Mouse (Mus musculus) urinary bladder, postnatal 4 days (tissue): Measurements from ENCODE around the gene Atp1b3.
A peak's percentile ranks its signal among the peaks of the same experiment; 100 is the strongest.
"Not testable (repeated sequence)": the region's sequence is repeated elsewhere in the genome, so short reads cannot be mapped to it uniquely, and the experiment has no call there.

Source experiments
- DNase-seq, 2 experiments: peaks; one replicate each; pipeline ENCODE4 v3.0.0; 2021 to 2022; ENCODE audit warnings: low spot score in 2 of 2

The Atp1b3 gene

DNA sequence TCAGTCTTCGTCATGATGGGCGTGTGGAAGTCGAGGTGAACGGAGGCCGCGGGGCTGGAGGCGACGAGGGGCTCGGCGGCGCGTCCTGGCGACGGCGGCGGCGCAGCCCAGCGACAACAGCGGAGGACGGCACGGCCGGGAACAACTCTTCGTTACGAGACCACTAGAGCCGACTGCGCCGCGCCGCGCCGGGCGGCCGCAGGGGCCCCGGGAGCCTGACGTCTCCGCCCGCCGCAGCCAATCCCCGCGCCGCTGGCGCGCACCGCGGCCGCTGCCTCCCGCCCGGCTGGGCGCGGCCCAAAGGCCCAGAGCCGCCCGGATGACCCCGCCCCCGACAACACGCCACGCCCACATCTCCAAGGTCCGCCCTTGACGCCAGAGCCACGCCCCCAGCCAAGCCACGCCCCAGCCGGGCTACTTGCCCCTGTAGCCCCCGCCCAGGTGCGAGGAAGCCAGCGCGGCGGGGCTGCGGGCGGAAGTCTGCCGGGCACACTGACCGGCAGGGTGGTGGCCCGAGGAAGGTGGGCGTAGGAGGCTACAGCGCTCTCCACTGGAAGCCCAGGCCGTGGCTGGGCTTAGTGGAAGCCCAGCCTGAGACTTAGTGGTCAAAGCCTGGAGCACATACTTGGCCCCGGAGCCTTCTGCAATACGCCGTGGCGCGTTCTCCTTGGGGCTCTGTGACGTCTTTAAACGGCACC lies at the start of gene Atp1b3:
Atp1b3 (minus strand) TSS at position 302 of the 698 bp plus-strand sequence.
- DNase-seq: peak; percentile 99 to 100

DNA sequence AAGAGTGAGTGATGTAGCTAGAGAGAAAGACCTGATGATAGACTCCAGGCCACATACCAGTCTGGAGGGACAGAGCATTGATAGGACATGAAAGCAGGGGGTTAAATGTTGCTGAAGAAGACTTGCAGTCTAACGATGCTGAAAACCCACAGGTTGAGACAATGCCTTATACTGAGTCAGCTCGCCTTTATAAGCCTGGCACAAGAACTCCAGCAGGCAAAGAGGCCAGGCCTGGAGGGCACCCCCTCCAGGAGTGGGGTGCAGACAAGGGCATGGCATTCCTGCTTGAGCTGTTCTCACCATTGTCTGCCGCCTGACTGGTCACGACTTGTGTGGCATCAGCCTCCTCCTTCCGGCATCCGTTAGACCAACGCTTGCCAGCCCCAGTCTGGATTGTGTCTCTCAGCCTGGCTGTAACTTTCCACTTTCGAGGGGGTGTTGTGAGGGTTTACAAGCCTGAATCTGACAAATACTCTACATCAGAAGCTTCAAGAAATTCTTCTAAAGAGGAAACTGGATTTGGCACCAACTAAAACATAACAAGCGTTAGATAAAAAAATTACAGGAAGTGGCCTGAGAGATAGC lies 48.7 kb upstream of the Atp1b3 start:
- no peak for DNase-seq

DNA sequence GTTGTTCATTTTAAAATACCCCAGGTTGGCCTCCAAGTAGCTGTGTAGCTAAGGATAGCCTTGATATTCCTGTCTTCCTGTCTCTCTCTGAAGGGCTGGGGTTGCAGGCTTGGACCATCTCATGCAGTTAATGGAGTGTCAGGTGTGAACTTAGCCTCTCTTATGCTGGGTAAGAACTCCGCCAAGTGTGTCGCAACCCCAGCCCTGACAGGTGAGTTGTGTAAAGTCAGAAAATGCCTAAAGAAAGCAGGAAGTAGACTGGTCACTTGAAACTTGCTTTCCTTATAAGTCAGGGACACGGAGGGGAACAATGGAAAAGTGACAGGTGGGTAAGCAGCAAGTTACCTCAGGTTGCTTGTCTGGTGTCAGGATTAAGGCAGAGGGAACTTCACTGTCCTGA lies 40.1 kb upstream of the Atp1b3 start:
- no peak for DNase-seq

DNA sequence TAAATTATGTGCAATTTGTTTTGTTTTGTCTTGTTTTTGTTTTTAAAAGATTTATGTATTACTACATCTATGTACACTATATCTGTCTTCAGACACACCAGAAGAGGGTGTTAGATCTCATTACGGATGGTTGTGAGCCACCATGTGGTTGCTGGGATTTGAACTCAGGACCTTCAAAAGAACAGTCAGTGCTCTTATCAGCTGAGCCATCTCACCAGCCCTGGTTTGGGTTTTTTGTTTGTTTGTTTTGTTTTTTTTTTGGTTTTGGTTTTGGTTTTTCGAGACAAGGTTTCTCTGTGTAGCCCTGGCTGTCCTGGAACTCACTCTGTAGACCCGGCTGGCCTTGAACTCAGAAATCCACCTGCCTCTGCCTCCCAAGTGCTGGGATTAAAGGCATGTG lies 35.7 kb upstream of the Atp1b3 start:
- DNase-seq: not testable (repeated sequence)

DNA sequence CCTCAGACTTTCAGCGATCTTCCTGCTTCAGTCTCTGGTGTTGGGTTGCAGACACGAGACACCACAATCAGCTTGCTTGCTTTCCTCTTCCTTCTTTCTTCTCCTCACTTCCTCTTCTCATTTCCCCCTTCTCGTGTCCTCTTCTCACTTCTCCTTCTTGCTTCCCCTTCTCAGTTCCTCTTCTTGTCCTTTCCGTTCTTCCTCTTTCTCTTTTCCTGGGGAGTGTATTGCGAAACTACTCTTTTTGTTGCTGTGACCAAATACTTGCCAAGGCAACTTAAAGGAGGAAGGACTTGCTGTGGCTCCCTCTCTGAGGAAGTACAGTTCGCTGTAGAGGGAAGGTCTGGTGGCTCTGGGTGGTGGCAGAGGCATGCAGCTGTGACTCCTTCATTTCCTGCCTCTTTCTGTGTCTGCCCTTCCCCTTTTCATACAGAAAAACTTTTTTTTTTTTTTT lies 35.2 kb upstream of the Atp1b3 start:
- DNase-seq: no peak

DNA sequence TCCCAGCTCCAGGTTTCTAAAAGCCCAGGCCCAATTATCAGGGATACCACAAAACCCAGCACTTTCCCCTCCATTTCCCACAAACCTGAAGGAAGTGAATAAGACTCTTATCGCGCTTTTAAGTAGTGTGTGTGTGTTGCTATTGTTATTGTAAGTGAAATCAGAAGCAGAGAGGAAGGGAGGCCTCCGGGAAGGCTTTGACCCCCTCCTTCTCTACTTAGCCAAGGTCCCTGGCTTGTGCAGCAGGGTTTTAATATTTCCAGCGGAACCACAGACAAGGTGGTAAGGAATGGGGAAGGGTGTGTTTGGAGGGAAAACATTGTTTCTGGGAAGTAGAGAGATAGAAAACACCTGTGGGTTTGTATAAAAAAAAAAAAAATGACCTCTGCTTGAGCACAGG lies 34.4 kb upstream of the Atp1b3 start:
- DNase-seq: no peak

DNA sequence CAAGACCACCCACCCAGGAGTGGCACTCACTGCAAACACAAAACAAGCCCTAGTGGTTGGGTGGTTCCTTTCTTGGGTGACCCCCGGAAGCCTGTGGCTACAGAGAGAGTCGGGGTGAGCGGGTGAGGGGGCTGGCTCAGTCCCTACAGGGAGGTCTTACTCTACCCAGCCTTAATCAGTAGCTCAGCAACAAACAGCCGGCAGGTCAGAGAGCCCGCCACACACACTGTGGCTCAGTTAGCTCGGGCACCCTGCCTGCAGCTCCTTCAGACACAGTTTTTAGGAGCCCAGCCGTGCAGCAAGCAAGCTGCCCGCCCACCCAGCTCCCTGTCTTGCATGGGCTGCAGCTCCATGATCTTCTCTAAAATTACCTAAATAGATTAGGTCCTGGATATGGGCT lies 33.9 kb upstream of the Atp1b3 start:
- DNase-seq: peak in 1 of 2 experiments; percentile 32

DNA sequence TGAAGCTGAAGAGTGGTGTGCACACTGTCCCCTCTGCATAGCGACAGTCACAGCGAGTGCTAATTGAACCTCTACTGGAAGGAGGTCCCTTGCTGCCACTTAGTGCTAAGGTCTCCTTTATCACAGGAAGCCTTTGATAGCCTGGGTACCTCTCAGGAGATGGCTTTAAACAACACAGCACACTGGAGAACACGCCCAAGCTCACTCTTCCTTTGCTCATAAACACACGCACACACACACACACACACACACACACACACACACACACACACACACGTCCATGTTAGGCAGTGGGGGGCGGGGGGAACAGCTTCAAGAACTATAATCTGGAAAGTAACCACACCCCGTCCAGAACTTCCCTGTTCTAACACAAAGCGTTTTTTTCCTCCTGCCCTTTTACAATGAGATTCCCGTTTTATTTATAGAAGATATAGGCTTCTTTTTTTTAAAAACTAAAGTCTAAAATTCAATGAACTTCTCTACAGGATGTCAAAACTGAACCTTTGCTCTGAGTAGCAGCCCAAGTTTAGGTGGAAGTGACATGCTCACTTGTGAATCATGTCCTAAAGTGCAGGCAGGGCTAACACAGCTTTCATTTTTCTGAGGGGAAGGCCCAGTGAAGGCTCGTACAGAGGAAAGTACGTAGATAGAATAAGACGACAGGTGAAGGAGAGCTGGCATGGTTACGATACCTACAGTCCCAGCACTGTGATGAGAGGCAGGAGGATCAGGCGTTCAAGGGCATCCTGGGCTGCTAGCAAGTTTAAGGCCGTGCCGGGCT lies 30.9 kb upstream of the Atp1b3 start:
- no peak for DNase-seq

DNA sequence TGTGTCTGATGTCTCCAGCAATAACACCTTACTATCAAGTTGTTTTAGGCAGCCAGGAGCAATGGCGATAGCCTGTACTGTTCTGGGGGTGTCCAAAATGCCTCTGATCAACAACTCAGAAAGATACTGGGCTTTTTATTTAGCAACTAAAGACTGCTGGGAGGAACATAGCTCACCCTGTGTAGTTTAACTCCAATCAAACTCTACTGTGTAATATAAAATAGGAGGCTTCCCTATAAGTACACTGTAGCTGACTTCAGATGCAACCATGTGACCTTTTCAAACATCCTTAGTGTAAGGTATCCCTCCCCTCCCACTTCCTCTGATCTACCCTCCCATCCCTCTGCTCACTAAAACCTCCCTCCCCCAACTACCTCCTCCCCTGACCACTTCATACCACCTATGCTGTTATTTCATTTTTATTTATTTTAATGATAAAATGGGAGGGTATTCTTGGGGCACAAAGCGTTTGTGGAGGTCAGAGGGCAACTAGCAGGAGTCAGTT lies 29.5 kb upstream of the Atp1b3 start:
- DNase-seq: no peak

DNA sequence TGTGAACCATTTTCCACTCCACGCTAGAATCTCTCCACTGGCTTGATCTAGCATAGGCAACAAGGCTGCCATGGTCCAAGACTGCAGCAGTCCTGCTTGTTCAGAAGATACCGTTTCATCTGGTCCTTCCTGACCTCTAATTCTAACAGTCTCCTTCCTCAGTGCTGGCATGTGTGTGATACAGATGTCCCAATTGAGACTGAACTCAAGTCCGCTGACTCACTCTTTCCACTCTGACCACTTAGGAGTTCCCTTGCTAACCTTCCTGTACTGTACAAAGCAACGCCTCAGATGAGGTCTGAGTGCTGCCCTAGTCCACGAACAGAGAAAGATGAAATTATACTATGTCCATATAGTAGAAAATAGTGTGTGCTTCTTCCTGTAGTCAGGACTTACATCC lies 28.9 kb upstream of the Atp1b3 start:
- no peak for DNase-seq

DNA sequence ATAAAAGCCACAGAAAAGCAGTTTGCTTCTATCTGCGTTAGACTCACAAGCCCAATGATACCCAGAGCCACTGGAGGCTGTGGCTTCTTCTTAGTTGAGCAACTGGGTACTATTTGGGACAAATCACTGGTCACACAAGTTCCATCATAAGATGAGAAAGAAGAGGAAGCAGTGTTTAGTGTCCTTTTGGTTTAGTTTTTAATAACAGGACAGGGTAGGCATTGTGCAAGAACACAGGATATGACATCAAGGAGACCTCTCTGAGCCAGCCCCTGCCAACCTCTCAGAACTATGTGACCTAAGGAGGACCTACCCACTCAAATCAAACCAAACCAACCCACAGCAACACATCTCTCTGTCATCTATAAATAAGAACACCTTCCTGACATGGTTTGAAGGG lies 27.7 kb upstream of the Atp1b3 start:
- no peak for DNase-seq

DNA sequence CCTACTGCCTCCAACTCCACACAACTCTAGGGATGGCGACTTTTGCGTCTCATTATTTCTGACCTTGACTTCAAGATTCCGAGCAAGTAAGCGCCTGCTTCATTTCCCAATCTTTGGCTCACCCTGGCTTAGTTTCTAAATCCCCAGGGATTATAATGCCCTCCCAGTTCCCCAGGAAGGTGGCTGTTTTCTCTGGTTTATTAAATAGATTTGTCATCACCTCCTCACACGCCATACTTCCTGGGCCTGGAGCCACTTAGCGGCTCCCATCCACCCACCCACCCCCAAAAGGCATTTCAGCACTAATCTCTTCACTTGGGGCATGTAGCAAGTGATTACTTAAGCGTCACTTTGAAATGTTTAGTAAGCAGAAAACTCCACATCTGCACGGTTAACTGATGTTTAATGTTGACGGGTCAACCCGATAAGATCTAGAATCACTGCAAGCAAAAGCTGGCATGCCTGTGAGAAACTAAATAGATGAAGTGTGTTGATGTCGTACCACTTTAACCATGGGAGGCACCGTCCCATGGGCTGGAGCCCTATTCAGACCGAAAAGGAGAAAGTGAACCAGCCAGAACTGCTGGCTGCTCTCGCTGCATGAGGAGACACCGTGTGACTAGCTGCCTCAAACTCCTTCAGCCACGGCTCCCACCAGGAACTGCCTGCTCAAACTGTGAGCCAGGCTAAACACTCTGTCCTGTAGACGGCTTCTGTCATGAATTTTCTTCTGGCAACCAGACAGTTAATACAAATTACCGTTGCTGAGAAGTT lies 19.7 kb upstream of the Atp1b3 start:
- no peak for DNase-seq

DNA sequence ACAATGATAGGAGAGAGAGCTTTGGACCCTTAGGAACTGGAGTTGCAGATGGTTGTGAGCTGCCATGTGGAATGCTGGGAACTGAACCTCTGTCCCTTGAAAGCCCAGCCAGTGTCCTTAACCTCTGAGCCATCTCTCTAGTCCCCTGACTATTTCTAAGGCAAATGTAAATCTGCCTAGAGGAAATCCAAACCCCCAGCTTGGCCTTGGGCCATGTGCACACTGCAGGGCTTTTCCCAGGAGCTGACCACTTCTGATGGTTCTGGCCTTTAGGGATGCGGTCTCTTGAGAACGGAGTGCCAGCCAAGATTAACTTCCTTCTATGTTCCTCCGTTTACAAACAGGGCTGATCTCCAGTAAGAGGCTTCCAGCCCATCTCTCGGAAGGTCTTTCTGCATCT lies 18.5 kb upstream of the Atp1b3 start:
- DNase-seq: no peak

DNA sequence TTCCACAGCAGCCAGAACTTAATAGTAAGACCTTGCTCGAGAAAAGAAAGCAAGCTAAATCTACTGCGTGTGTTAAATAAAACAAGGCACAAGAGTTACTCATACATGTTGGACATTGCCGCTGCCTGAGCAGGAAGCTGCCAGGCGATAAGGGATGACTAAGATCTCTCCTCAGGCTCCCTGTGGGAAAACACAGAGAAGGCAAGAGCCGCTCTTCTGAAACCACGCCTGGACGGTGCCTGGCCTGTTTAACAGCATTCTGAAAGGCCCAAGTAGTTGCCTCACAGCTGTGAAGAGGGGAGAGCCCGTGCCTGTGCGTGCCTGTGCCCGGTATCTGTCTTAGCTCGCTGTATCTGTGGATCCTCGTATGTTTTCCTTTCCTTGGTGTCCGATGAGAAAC lies 17.2 kb upstream of the Atp1b3 start:
- DNase-seq: peak in 1 of 2 experiments; percentile 57

DNA sequence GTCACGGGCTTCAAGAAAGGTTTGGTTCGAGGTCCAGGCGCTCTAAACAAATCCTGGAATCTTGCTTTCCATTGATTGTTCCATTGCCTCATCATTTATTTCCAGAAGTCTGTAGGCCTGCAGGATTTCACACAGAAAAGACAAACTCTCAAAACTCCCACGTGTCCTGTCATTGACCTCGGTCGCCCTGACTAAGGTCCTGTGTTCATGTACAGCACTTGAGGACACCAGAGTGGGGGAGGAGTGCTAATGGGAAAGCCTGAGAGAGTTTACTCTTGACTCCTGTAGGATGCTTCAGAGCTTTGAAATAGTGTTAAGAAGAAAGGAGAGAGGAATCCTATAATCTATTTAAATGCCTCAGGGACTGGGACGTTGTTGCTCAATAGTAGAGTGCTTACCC lies 15.3 kb upstream of the Atp1b3 start:
- no peak for DNase-seq

DNA sequence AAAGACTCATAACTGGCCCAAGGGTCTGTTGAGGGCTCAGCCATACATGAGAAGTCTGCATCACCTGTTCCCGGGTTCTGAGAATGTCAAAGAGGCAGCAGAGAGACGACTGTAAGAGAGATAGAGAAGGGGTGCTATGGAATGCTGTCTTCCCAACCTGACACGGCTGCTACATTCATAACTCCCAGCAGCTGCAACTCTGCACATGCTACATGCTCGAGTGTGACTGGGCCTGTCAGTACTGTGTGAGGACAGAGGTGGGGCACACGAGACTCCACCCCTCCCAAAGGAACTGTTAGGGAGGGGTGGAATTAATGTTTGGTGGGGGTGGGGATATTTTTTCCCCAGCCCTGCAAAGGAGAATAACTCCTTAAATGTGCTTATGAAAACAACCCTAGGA lies 14.5 kb upstream of the Atp1b3 start:
- no peak for DNase-seq

DNA sequence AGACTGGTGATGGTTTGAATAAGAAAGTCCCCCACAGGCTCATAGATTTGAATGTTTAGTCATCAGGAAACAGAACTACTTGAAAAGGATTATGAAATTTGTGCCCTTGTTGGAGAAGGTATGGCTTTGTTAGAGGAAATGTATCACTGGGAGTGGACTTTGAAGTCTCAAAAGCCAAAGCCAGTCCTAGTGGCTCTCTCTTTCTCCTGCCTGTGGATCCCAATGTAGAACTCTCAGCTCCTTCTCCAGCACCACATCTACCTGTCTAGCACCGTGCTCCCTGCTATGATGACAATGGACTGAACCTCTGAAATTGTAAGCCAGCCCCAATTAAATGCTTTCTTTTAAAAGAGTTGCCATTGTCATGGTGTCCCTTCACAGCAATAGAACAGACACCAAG lies 12.9 kb upstream of the Atp1b3 start:
- DNase-seq: no peak

DNA sequence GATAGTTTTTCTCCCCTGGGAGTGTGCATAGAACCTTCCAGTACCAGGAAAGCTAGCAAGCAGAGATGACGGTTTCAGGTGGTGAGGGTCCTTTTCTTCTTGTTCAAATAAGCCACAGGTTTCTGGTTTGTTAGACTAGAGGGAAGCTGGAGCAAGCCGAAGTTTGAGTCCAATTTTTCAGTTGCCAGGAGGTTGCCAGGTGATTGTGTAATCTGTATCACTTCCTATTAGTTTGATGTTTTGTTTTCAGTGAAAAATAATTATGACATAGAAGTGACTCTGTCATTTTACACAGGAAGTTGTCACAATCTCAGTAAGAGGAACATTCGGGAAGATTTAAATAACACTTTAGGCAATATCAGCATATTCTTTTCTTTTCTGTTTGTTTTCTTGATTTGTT lies 11.6 kb upstream of the Atp1b3 start:
- no peak for DNase-seq

DNA sequence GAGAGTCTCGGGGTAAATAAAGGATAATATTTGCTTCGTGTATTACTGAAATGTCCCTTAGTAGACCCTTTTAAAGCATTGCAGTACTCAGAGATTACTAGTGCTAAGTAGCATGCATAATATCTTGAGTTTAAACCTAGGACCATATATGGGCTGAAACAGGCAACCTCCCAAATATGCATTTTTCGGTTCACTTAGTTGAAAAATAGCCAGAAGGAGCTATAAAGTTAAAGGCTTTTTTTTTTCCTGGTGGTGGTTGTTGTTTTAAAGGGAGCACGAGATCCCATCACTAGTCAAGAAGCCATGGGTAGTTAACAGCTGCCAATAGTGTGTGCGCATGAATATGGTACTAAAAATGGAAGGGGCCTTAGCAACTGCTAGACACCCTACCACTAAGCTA lies 6.8 kb upstream of the Atp1b3 start:
- no peak for DNase-seq

DNA sequence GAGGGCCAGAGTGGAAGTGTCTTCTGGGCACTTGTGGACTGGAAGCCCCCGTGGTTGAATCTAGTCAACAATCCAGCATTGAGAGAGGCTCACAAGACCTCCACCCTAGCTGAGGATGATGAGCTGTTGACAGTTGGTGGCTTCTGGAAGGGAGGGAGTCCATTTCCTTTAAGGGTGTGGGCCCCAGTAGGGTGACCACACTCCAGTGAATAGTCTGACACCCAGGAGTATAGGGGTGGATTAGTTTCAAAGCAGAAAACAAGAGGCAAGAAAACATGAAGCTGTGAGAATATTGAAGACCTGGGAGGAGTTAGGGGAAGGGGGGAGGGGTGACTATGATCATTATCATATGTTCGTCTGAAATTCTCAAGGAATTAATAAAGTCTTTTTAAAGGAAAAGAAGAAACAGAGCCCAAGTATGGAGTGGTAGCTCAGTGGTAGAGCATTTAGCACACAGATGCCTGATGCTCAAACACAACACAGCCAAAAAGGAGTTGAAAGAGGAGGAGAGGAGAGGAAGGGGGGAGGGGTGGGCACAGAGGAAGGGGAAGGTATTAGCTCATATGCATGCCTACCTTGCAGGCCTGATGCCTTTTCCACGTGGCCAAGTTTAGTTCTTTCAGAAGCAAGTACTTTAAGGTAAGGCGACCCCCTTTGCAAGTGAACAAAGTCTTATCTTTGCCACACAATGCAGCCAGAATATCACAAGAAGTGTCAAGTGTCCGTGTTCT lies 5.6 kb upstream of the Atp1b3 start:
- no peak for DNase-seq

DNA sequence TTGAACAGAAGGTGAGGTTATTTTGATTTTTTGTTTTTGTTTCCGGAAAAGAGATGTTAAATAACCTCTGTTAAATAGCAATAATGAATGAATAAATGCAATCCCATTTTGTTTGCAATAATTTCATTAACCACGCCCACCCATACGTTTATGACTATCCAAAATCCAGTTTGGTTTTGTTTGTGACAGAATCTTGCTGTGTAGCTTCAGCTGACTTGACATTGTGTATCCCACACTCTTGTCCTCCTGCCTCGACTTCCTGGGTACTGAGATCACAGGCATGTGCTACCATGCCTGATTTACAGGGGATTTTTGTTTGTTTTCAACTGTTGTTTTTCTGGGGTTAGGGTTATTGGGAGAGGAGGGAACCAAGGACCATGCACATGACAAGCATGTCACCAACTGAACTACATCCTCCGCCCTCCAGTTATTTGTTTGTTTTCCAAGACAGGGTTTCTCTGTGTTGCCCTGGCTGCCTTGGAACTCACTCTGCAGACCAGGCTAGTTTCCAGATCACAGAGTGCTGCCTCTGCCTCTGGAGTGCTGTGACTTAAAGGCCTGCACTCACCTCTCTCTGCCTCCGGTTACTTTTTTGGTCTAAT lies 1.1 kb upstream of the Atp1b3 start:
- no peak for DNase-seq
